Mouse (Mus musculus) hindbrain, embryonic 12.5 days (tissue): ENCODE results near the gene En2. TPM values are rescaled to one million over a fixed set of nuclear protein-coding genes. Genes with fewer than 3 reads are reported as not detected.

Source experiments
- ATAC-seq: fragments of 200-750 bp; cut with Nextera tagmentation; 2 replicates; pipeline ENCODE4 v1.8.0; 2017; ENCODE audit warnings: moderate TSS enrichment; ENCODE audit not compliant: low FRiP score
- H3K27ac ChIP-seq: fragments of 300-500 bp; sonication (generic); 2 replicates; pipeline ENCODE4 v1.5.1; 2016; ENCODE audit warnings: mild to moderate bottlenecking
- H3K27me3 ChIP-seq: fragments of 300-500 bp; sonication (generic); 2 replicates; pipeline ENCODE4 v1.6.1; 2016; ENCODE audit warnings: mild to moderate bottlenecking
- H3K36me3 ChIP-seq: fragments of 300-500 bp; sonication (generic); 2 replicates; pipeline ENCODE4 v1.6.1; 2016; ENCODE audit warnings: mild to moderate bottlenecking
- H3K4me1 ChIP-seq: fragments of 300-500 bp; sonication (generic); 2 replicates; pipeline ENCODE4 v1.6.1; 2016
- H3K4me2 ChIP-seq: fragments of 300-500 bp; sonication (generic); replicated peaks from 2 replicates; pipeline ENCODE4 v1.6.1; 2016; ENCODE audit warnings: mild to moderate bottlenecking
- H3K4me3 ChIP-seq: fragments of 300-500 bp; sonication (generic); 2 replicates; pipeline ENCODE4 v1.5.1; 2016; ENCODE audit warnings: mild to moderate bottlenecking
- H3K9ac ChIP-seq: fragments of 300-500 bp; sonication (generic); 2 replicates; pipeline ENCODE4 v1.6.1; 2016; ENCODE audit warnings: mild to moderate bottlenecking, moderate library complexity
- H3K9me3 ChIP-seq: fragments of 300-500 bp; sonication (generic); replicated peaks from 2 replicates; pipeline ENCODE4 v1.6.1; 2016; ENCODE audit warnings: mild to moderate bottlenecking
- WGBS: fragments of 180-500 bp; shearing (Covaris S2); methylation state at CpG from one replicate; pipeline ENCODE4 v1.1.7; 2016; 5-methylcytosine and 5-hydroxymethylcytosine counted together
- polyA plus RNA-seq: library from polyadenylated mRNA; unstranded; fragments of >200 nt; fragmentation: Nextera tagmentation; extraction: Ambion mirVana; gene quantifications from 2 replicates; pipeline ENCODE4 v1.2.1, GENCODE M21; 2016

The En2 gene
- polyA plus RNA-seq, 1 experiment from 2014 or later = 0.66 TPM

DNA sequence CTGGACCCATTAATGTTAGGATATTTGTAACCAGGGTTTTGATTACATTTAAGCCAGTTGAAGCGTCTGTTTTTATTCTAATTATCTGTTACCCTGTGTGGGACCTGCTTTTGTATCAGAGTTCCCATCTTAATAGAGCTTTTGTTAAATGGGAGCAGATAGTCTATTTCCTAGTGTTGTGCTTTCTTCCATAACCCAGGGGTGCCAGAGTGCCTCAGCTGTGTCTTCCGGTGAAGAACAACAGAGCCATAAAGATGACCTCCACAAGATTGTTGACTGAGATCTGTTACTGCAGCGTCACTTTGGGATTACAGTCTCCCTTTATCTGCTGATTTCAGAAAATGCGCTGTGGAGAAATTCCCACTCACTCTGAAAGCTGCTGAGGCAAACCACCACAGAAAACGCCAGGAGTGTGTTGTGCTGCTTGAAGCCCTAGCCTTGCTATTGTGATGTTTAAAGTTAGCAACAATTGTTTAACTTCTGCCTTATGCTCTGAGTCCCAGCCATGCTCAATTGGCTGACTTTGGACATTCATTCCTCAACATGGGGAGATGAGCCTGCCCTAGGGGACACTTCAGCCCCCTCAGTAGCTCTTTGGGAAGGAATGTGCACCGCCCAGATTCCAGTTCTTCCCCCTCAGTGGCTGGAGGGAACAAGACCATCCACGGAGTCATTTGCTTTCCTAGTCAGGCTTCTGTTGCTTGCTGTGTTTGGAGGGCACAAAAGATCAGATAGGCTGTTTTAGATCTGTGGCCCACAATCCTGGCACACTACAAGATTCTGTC is 33.8 kb downstream of the En2 start:
- WGBS = 44% methylated on average over 7 of the region's 7 CpGs
- 0 out of 2 replicates have a peak, but pooled peaks cover 4% of the 10 kb centered on the region for H3K27me3 ChIP-seq

DNA sequence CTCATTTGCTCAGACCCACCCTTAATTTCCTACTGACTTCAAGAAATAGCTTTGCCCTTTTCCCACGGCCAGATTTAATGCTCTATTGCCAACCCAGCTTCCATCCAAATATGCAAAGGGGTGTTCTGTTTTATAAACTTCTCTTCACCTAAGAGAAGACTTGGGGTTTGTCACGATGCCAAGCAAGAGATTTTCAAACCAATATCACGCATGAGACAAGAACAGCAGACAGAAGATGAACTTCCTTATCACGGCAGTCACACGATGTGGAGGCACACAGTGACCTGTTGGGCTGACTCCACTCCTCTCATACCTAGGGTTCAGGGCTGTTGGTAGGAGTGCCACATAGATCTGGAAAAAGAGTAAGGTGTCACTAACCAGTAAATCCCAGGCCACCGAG is 37.6 kb downstream of the En2 start:
- Histone ChIP-seq H3K27me3 (peaks cover 28% of the 10 kb centered on the region), H3K9ac (no peak overlapping the region), H3K4me2 (no peak overlapping the region), H3K36me3 (no peaks in the 10 kb centered on the region), H3K4me1 (peaks cover 8% of the 10 kb centered on the region), H3K27ac (no peak overlapping the region), H3K4me3 (no peak overlapping the region), H3K9me3 (no peaks in the 10 kb centered on the region)
- ATAC-seq = no peak
- WGBS = 78% methylated on average over 6 of the region's 6 CpGs

More for the DNA sequence above, 33.8 kb downstream of the En2 start:
- Histone ChIP-seq H3K27ac (no peak overlapping the region), H3K36me3 (no peaks in the 10 kb centered on the region), H3K9ac (no peak overlapping the region), H3K4me3 (no peak overlapping the region), H3K4me1 (peaks cover 8% of the 10 kb centered on the region), H3K4me2 (no peak overlapping the region), H3K9me3 (no peaks in the 10 kb centered on the region)
- no peak for ATAC-seq

DNA sequence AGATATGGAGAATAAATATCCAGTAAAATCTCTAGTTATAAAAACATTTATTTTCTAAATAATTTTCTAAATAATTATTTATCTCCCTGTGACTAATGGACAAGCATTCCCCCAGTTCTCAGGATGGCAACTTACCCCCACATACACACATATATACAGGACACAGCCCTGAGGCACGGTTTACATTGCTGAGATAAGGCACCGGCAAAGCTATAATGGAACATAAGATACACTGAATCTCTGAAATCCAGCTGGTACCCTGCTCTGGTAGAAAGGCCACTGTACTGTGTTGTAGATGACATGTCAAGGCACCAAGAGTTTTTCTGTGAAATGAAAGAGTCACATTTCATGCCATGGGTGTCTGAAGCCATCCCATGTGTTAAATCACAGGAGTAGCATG is 39.2 kb downstream of the En2 start:
- no peak for ATAC-seq
- no peak overlapping the region for H3K27ac ChIP-seq
- H3K9ac ChIP-seq = no peak overlapping the region
- peaks cover 3% of the 10 kb centered on the region; the same call in 1 of the 2 replicates for H3K4me1 ChIP-seq
- no peak overlapping the region for H3K4me2 ChIP-seq
- peaks cover 44% of the 10 kb centered on the region for H3K27me3 ChIP-seq
- WGBS = 80% methylated on average over 2 of the region's 2 CpGs
- H3K36me3 ChIP-seq = no peaks in the 10 kb centered on the region
- H3K9me3 ChIP-seq = no peaks in the 10 kb centered on the region
- no peak overlapping the region for H3K4me3 ChIP-seq

DNA sequence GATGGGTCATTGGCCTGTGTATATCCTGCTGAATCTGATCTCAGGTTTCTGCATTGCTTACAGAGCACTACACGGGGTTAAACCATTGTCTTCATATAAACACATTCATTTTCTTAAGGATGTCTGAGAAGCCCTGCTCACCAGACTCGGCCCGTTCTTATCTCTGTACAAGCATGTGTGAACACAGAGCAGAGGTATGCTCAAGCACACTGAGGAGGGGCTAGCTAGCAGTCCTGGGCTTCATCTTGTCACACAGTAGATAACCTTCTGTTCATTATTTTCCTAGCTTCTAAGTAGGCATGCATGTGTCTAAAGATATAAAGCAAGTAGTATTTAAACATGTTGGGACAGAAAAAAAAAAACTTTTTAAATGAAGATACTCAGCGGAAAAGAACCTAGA is 41.0 kb downstream of the En2 start:
- peak overlapping the region; percentile 77; the same call in 1 of the 2 replicates for H3K4me2 ChIP-seq
- no peaks in the 10 kb centered on the region for H3K36me3 ChIP-seq
- no peak overlapping the region for H3K4me3 ChIP-seq
- H3K9me3 ChIP-seq = no peaks in the 10 kb centered on the region
- peaks cover 4% of the 10 kb centered on the region; the same call in 1 of the 2 replicates for H3K4me1 ChIP-seq
- WGBS = 65% methylated on average over 4 of the region's 4 CpGs
- no peak overlapping the region for H3K27ac ChIP-seq
- H3K27me3 ChIP-seq = peaks cover 56% of the 10 kb centered on the region
- ATAC-seq = no peak
- H3K9ac ChIP-seq = no peak overlapping the region

DNA sequence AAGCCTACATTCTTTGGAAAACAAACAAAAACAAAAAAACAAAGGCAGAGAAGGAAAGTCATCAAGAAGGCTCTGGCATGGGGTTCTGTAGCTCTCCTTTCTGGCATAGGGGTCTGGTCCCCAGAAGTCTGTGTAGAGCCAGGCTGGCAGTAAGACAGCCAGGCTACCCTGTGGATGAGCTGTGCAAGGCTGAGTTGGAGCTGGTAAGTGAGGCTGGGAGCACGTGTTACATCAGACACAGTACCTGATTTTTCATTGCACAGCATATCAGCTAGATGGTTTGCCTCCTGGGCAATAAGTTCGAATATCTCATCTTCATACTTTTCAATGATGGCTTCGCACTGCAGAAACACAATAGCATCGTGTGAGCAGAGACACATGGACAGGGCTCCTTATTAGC is 41.5 kb downstream of the En2 start:
- Histone ChIP-seq H3K36me3 (no peaks in the 10 kb centered on the region), H3K9me3 (no peaks in the 10 kb centered on the region), H3K4me3 (no peak overlapping the region), H3K27ac (no peak overlapping the region), H3K4me2 (peak overlapping the region; percentile 77), H3K4me1 (peaks cover 7% of the 10 kb centered on the region; the same call in 1 of the 2 replicates), H3K27me3 (peaks cover 55% of the 10 kb centered on the region), H3K9ac (no peak overlapping the region)
- 60% methylated on average over 4 of the region's 4 CpGs for WGBS
- no peak for ATAC-seq

DNA sequence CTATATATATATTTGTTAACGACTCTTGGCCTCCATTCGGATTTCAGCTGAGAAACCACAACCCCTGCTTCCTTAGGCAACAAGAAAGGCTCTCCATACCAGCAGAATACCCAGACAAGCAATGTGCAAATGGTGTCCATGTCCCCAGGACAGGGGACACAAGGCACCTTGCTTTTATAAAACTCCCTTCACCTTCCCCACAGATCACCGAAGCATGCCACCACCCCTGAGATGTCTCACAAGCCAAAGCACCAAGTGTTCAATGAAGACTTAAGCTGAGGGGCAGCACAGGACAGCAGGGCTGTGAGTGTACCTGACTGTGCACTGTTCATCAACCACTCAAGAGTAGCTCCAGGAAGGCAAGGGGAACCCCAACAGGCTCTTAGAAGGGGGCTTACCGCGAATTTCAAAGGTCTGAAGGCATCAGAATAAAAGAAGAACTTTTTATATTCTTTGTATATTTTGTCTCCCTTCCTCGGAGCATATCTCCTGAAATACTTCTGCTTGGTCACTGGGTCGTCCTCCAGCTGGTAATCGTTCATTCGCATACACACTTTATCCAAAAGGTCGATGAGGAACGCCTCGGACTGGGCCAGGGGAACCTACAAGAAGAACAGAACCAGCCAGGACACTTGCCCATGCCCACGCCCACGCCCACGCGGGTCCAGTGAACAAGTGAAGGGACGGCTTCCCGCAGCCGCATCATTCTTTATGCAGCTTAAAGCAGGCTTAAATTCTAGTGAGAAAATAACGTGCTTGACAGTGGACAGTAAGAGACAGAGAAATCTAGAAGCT is 43.4 kb downstream of the En2 start:
- no peaks in the 10 kb centered on the region for H3K36me3 ChIP-seq
- peak overlapping the region; percentile 65 for H3K9ac ChIP-seq
- WGBS = 11% methylated on average over 20 of the region's 20 CpGs
- ATAC-seq = no peak
- peak overlapping the region; percentile 77 for H3K4me2 ChIP-seq
- peaks cover 8% of the 10 kb centered on the region; the same call in 1 of the 2 replicates for H3K4me1 ChIP-seq
- H3K4me3 ChIP-seq = peak overlapping the region; percentile 48
- no peaks in the 10 kb centered on the region for H3K9me3 ChIP-seq
- H3K27ac ChIP-seq = peak overlapping the region; percentile 84
- H3K27me3 ChIP-seq = peaks cover 66% of the 10 kb centered on the region

DNA sequence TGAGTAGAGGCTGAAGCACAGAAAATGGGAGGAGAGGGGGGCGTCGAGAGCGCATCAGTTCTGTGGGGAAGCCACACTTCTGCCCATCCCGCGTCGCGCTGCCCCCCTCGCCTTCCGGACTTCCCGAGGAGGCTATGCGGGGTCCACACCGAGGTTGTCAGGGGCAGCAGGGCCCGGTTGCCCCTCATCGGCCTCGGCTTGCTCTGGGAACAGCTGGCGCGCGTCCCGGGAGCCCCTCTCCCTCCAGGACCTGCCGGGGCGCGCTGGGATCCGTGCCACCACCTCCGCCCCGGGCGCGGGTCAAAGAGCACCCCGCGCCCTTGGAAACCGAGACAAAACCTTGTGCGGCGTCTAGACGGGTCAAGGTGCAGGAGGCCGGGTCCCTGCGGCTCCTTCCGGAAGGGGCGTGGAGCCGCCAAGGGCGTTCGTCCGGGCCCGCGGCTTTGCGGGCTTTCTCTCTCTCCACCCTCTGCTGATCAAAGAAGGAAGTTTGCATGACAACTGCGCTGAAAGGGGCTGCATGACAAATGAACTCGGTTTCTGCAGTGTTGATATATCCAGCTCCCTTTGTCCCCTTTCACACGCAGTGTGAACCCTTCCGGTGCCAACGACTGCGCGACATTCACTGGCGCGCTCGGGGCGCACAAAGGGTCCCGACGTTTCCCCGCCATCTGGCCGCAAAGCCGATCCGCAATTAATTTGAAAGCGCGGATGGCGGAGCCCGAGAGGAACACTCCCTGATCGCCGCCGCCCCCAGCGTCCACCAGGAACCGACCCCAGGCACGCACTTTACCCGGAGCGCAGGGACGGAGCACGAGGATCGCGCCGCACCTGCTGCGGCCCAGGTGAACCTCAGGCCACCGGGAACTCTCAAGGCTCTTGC is 44.3 kb downstream of the En2 start:
- peak overlapping the region; percentile 48 for H3K4me3 ChIP-seq
- H3K27ac ChIP-seq = peak overlapping the region; percentile 84
- WGBS = under 1% methylated on average over 79 of the region's 80 CpGs
- H3K36me3 ChIP-seq = no peaks in the 10 kb centered on the region
- peaks cover 69% of the 10 kb centered on the region for H3K27me3 ChIP-seq
- peaks cover 8% of the 10 kb centered on the region; the same call in 1 of the 2 replicates for H3K4me1 ChIP-seq
- H3K9me3 ChIP-seq = no peaks in the 10 kb centered on the region
- peak; percentile 87 for ATAC-seq
- peak overlapping the region; percentile 77 for H3K4me2 ChIP-seq
- peak overlapping the region; percentile 65 for H3K9ac ChIP-seq

DNA sequence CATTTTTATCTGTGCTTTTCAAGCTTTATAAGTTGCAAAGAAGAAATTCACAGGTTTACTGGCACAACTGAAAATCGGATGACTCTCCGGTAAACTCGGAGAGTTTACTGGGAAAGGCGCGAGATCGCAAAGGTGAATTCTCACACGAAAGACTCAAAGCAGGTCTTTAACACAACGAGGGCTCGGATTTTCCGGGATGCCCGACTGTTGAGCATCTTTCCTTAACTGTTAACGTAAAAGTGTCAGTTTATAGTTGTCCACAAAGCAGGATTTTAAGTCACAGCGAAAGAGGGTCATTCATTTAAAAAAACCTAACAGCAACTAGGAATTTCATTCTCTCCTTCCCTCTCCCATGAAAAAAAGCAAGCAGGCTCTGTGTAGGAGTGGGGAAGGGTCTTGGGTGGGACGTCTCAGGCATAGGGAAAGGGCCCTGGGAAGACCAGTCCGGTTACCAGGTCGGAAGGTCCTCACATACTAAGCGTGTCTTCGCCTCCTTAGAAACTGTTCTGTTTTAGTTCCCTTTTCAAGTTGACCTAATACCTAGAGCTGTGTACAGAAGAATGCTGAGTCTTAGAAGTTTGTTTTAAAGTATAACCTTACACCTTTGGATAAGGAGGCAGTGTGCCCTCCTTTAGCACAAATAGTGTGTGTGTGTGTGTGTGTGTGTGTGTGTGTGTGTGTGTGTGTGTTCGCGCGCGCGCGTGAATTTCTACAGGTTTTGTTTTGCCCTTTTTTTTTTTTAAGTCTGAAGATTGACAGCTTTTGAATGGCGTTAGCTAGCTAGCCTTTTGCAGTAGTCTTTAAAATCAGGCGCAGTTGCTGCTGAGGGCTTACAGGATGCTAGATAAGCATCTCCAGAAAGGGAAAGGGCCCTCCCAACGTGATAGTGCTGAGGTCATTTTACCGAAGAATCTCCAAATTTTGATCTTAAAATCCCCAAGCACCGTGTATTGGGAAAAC is 45.4 kb downstream of the En2 start:
- no peaks in the 10 kb centered on the region for H3K36me3 ChIP-seq
- peaks cover 8% of the 10 kb centered on the region; the same call in 1 of the 2 replicates for H3K4me1 ChIP-seq
- peak overlapping the region; percentile 77 for H3K4me2 ChIP-seq
- under 1% methylated on average over 29 of the region's 29 CpGs for WGBS
- peaks cover 66% of the 10 kb centered on the region for H3K27me3 ChIP-seq
- peak overlapping the region; percentile 48 for H3K4me3 ChIP-seq
- peak overlapping the region; percentile 84 for H3K27ac ChIP-seq
- peak overlapping the region; percentile 32; the same call in 1 of the 2 replicates for H3K9ac ChIP-seq
- ATAC-seq = no peak
- no peaks in the 10 kb centered on the region for H3K9me3 ChIP-seq

DNA sequence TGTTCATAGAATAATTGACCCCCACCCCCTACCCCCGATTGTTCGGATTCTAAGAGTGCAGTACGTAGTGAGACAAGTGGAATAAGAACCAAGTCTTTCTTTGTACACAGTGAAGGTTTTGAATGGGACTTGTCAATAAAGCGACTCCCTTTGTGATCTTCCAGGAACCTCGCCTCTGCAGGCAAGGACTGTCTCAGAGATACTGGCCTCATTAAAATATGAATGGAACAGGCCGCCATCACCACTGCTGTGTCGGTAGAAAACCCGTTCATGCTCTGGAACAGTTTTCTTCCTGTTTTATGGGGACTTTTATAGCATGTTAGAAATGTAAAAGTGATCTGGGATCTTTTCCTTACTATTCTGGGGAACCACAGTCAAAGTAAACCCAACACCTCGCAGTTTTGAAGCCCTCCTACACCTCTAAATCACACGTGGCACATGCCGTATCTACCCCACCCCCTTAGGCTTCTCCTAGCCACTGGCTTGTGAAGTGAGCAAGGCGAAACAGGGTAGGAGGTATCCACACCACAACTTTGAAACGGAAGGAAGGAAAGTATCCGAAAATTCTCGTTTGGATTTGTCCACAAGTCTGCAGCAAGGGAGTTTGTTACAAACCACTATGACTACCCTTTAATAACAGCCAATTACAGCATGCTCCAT is 46.3 kb downstream of the En2 start:
- WGBS = 1% methylated on average over 15 of the region's 15 CpGs
- Histone ChIP-seq H3K4me2 (peak overlapping the region; percentile 77), H3K4me3 (0 out of 2 replicates have a peak overlapping the region, but pooled peaks have one; percentile 48), H3K27me3 (peaks cover 58% of the 10 kb centered on the region), H3K9ac (no peak overlapping the region), H3K27ac (peak overlapping the region; percentile 84), H3K36me3 (no peaks in the 10 kb centered on the region), H3K4me1 (peaks cover 8% of the 10 kb centered on the region; the same call in 1 of the 2 replicates), H3K9me3 (no peaks in the 10 kb centered on the region)
- ATAC-seq = peak; percentile 69

DNA sequence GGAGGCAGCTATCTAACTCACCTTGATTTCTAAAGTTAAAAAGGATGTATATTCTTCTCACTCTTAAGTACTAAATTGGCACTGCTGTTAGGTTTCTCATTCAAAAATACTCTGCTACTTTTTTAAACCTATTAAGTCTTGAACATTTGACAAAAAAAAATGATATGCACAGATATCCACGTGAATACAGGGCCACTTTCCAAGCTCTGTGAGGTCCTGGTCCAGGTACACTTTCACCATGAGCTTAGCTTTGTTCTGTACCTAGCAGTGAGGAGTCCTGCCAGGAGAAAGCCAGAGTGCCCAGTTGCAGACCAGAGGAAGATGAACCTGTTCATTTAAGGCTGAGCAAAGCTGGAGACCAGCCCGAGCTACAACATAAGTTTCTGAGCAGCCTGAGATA is 47.9 kb downstream of the En2 start:
- Histone ChIP-seq H3K36me3 (no peaks in the 10 kb centered on the region), H3K4me1 (peaks cover 8% of the 10 kb centered on the region; the same call in 1 of the 2 replicates), H3K27ac (no peak overlapping the region), H3K4me2 (no peak overlapping the region), H3K9ac (no peak overlapping the region), H3K4me3 (no peak overlapping the region), H3K27me3 (peaks cover 44% of the 10 kb centered on the region), H3K9me3 (no peaks in the 10 kb centered on the region)
- ATAC-seq = no peak
- WGBS = 57% methylated on average over 2 of the region's 2 CpGs
